Mouse (Mus musculus): ENCODE results near the gene Txndc11. TPM values are rescaled to one million over a fixed set of nuclear protein-coding genes. Genes with fewer than 3 reads are reported as not detected.
"Not testable (repeated sequence)": the region's sequence is repeated elsewhere in the genome, so short reads cannot be mapped to it uniquely, and the experiment has no call there.

Gene Txndc11
- polyA plus RNA-seq, 1 experiment from 2014 or later = 37.3 TPM

DNA sequence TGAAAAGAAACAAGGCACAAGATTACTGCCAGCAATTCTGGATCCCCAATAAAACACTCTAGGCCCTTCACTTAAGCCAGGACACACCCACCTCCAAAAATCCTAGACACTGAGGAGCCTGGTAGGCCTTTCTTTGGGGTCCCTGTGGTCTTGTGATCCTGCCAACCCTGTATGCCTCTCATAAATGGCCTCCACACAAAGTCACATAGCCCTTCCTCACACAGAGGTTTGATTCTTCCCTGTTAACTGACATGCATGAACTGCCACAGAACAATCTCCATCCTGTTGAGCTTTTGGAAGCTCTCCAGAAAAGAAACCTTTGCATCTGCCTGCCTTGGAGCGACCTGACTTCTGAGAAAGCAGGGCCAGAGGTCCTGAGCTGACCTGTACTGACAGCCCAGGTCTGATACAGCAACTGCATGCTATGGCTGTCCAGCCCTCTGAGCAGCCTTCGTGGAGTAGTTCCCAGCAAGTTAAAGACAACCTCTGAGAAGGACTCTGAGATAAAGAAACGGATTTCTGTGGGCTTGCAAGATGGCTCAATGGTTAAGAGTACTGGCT is 30.3 kb upstream of the Txndc11 start:
- no peak for DNase-seq (ENCODE audit: low read depth, low spot score)
- ChIA-PET CTCF (interaction anchor here (1.3 to 7.3 kb wide), 2 partner anchors 10 kb away, joined by 3 to 35 read pairs; partner anchors contain the start of gene Zc3h7a), POLR2A (no interaction called here)
- in situ Hi-C loops (cut with MboI; ENCODE audit: low pct_unique_long_range_greater_than_20kb) = no loop called here
- TF ChIP-seq CTCF (IDR thresholded peaks at IDR 0.05) = no peak
- no peaks in the 10 kb centered on the region for H3K27me3 ChIP-seq
- ATAC-seq = no peak

DNA sequence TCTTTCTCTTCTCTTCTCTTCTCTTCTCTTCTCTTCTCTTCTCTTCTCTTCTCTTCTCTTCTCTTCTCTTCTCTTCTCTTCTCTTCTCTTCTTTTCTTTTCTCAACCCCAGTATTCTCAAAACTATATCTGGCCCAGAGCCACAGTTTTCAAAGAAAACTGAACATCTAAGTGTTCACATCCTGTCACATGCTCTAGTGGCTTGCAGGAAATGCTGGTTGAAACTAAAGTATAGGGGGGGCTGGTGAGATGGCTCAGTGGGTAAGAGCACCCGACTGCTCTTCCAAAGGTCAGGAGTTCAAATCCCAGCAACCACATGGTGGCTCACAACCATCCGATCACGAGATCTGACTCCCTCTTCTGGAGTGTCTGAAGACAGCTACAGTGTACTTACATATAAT is 23.3 kb upstream of the Txndc11 start:
- ATAC-seq; in situ Hi-C loops (cut with MboI; ENCODE audit: low pct_unique_long_range_greater_than_20kb); H3K27me3 ChIP-seq; CTCF ChIA-PET; DNase-seq (ENCODE audit: low read depth, low spot score); POLR2A ChIA-PET: not testable (repeated sequence)

DNA sequence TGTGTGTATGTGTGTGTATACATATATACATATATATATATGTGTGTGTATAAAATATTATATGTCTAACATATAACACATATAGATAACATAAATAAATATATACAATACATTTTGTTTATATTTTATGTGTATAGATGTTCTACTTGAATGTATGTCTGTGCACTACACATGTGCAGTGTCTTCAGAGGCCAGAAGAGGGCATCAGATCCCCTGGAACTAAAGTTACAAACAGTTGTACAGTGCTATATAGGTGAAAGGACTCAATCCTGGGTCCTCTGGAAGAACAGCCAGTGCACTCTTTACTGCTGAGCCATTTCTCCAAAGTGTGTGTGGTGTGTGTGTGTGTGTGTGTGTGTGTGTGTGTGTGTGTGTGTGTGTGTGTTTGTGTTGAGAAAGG is 20.1 kb upstream of the Txndc11 start:
- ChIA-PET CTCF (no interaction called here), POLR2A (no interaction called here)
- no peaks in the 10 kb centered on the region for H3K27me3 ChIP-seq
- ATAC-seq (no peak), DNase-seq (ENCODE audit: low read depth, low spot score) (no peak)
- in situ Hi-C loops (cut with MboI; ENCODE audit: low pct_unique_long_range_greater_than_20kb) = no loop called here
- TF ChIP-seq CTCF (IDR thresholded peaks at IDR 0.05) = peak; percentile 39

DNA sequence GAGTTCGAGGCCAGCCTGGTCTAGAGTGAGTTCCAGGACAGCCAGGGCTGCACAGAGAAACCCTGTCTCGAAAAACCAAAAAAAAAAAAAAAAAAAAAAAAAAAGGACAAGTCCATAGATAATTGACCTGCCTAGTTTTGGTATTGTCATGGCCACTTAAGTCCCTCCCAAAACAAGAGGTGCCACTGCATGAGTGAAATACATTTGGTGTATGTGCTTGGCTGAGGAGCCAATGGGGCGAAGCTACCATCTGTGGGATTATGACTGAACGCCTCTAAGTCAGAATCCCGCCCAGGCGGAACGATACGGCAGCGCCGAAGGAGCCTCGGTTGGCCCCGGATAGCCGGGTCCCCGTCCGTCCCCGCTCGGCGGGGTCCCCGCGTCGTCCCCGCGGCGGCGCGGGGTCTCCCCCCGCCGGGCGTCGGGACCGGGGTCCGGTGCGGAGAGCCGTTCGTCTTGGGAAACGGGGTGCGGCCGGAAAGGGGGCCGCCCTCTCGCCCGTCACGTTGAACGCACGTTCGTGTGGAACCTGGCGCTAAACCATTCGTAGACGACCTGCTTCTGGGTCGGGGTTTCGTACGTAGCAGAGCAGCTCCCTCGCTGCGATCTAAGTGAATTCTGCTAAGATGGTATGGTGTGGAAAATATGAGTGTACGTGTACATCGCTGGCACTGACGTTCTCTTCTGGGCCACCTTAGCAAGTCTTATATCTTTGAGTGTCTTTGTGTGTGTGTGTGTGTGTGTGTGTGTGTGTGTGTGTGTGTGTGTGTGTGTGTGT is 9.4 kb upstream of the Txndc11 start:
- CTCF ChIA-PET = interaction anchor here (2.1 kb wide), 1 partner anchor 9 kb away, joined by 5 read pairs; no protein-coding TSS in a partner anchor
- DNase-seq (ENCODE audit: low read depth, low spot score); H3K27me3 ChIP-seq; POLR2A ChIA-PET; in situ Hi-C loops (cut with MboI; ENCODE audit: low pct_unique_long_range_greater_than_20kb); ATAC-seq: not testable (repeated sequence)

DNA sequence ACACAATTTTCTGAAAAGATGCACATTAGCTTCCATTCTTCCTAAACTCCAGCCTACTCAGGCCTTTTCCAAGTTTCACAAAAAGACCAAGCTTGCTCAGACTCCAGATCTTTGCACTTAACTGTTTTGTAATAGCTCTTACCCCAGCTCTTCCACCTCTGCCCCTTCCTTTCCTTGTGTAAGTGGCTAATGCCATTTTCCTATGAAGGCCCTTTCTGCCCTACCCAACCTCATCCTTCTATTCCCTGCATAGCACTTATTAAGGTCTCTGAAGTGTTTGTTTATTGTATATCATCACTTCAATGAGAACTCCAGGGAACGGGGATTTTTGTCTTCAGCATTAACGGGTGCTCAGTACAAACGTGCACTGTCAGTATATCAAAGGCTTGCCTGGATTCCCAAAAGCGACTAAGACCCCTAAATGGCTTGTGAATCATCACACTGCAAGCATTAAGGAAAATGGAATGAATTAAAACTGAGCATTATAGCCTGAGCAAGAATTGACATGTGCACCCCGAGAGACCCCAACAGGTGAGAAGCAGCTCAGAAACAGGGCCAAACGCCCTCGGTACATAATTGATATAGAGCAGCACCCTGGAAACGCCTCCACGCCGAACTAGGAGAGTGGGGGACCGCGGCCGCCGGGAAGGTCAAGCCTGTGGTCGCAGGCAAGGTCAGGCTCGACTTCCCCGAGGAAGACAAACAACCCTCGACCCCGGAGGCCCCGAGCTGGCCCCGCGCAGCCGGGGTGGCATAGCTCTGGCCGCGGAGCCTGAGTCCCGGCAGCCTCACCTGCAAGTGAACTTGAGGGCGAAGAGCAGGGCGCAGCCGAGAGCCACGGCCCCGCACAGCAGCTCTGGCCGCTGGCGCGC is 738 bp downstream of the Txndc11 start:
- TF ChIP-seq CTCF (IDR thresholded peaks at IDR 0.05) = no peak
- ChIA-PET POLR2A (interaction anchor here (0.8 to 1.0 kb wide), 2 partner anchors 12 to 18 kb away, joined by 3 read pairs; no protein-coding TSS in a partner anchor), CTCF (interaction anchor here (1.3 to 1.4 kb wide), 2 partner anchors 13 to 41 kb away, joined by 3 to 4 read pairs; no protein-coding TSS in a partner anchor)
- H3K27me3 ChIP-seq = no peaks in the 10 kb centered on the region
- peak; percentile 8 for ATAC-seq
- in situ Hi-C loops (cut with MboI; ENCODE audit: low pct_unique_long_range_greater_than_20kb) = no loop called here
- DNase-seq (ENCODE audit: low read depth, low spot score) = no peak

DNA sequence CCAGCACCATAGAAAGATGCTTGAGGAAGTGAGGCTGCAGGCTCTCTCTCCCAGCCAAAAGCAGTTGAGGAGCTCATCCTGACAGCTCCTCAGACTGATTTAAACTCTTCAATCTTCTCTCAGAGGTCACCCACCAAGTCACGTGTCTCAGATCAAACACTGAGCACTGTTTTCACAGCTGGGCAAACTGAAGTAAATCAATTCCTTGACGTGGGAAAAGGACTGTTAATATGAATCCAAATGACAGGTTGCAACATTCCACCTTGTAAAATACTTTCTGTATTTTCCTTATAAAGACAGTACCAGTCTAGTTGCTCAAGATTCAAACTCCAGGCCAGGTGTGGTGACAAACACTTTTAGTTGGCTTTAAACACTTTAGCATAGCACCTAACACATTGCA is 1.6 kb downstream of the Txndc11 start:
- H3K27me3 ChIP-seq = no peaks in the 10 kb centered on the region
- in situ Hi-C loops (cut with MboI; ENCODE audit: low pct_unique_long_range_greater_than_20kb) = no loop called here
- no peak for TF ChIP-seq CTCF (IDR thresholded peaks at IDR 0.05)
- DNase-seq (ENCODE audit: low read depth, low spot score) (no peak), ATAC-seq (no peak)
- POLR2A ChIA-PET = no interaction called here
- CTCF ChIA-PET = interaction anchor here (0.7 to 1.3 kb wide), 2 partner anchors 10 to 12 kb away, joined by 3 read pairs; no protein-coding TSS in a partner anchor

DNA sequence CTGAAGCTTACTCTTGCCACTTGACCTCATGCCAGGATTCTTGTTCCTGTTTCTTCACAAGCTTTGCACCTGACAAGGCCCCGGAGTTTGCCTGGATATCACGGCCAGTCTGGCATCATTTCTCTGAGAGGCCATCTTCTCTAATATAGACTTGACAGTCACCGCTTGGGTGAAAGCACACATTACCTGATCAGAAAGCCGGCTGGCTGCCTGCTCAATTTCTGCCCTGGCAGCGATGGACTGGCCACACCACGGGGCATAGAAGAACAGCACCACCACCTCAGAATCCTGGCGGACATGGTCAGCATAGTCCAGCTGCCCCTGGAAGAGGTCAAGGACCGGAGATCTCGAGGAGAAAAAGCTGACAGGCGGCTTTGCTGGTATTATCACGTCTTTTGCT is 6.1 kb downstream of the Txndc11 start:
- POLR2A ChIA-PET = no interaction called here
- CTCF ChIA-PET = interaction anchor here (1.0 kb wide), 1 partner anchor 93 kb away, joined by 4 read pairs; no protein-coding TSS in a partner anchor
- in situ Hi-C loops (cut with MboI; ENCODE audit: low pct_unique_long_range_greater_than_20kb) = no loop called here
- no peaks in the 10 kb centered on the region for H3K27me3 ChIP-seq
- ATAC-seq = no peak
- no peak for DNase-seq (ENCODE audit: low read depth, low spot score)
- no peak for TF ChIP-seq CTCF (IDR thresholded peaks at IDR 0.05)

DNA sequence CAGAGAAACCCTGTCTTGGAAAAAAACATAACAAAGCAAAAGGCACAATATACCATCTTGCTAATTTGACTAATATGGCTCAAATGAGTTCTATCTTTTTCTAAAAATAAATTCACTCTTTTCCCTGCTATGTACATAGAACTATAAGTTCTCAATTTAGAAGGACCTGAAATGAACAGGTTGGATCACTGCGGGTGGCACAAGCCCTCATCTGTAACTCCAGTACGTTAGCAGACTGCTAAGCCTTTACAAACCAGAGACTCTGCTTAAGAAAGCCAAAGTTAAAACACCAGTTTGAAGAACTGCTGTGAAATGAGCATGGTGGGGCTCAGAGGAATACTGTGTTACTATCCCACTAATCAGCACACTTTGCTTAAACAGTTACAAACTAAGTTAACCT is 9.1 kb downstream of the Txndc11 start:
- no peak for DNase-seq (ENCODE audit: low read depth, low spot score)
- ChIA-PET POLR2A (no interaction called here), CTCF (no interaction called here)
- in situ Hi-C loops (cut with MboI; ENCODE audit: low pct_unique_long_range_greater_than_20kb) = no loop called here
- no peaks in the 10 kb centered on the region for H3K27me3 ChIP-seq
- no peak for ATAC-seq
- TF ChIP-seq CTCF (IDR thresholded peaks at IDR 0.05) = no peak

DNA sequence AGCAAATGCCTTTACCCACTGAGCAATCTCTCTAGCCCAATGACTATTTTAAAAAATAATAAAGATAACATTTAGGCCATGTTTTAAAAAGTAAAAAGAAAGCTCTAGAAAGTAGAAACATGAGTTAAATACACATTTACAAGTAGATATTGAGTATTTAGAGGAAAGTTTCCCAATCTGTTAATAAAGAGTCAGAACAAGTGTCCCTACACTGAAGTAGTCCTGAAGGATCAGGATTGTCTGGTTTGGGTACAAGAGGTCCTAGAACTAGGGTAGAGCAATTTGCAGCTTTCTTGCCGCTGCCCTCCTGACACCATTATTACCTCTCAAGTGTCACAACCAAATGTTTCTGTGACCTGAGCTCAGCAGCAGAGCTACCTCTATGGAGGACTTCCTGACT is 10.3 kb downstream of the Txndc11 start:
- TF ChIP-seq CTCF (IDR thresholded peaks at IDR 0.05) = no peak
- in situ Hi-C loops (cut with MboI; ENCODE audit: low pct_unique_long_range_greater_than_20kb) = no loop called here
- CTCF ChIA-PET = interaction anchor here (1.5 kb wide), 1 partner anchor 89 kb away, joined by 3 read pairs; no protein-coding TSS in a partner anchor
- ATAC-seq (no peak), DNase-seq (ENCODE audit: low read depth, low spot score) (no peak)
- no peaks in the 10 kb centered on the region for H3K27me3 ChIP-seq
- POLR2A ChIA-PET = no interaction called here

DNA sequence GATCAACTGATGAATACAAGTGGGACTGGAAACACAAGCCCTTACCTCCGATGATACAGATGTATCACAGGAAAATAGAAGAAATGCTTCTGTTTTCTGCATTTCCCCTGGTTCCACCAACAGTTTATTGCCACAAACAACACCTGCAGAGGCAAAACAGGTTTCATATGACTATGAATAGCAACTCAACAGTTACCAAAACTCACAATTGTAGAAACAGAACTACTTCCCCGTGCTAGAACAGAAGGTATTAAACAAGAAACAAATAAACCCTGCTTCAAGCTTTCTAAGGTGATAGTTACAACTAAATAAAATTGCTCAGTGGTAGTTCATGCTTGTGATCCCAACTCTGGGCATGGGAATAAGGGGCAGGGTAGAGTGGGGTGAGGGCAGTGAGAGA is 11.8 kb downstream of the Txndc11 start:
- POLR2A ChIA-PET = interaction anchor here (1.2 kb wide), 1 partner anchor 9 kb away, joined by 3 read pairs; no protein-coding TSS in a partner anchor
- DNase-seq (ENCODE audit: low read depth, low spot score) = no peak
- in situ Hi-C loops (cut with MboI; ENCODE audit: low pct_unique_long_range_greater_than_20kb) = no loop called here
- no peak for ATAC-seq
- CTCF ChIA-PET = interaction anchor here (0.9 to 4.6 kb wide), 5 partner anchors 8 to 87 kb away, joined by 3 to 22 read pairs (median 5); no protein-coding TSS in a partner anchor
- H3K27me3 ChIP-seq = no peaks in the 10 kb centered on the region
- TF ChIP-seq CTCF (IDR thresholded peaks at IDR 0.05) = no peak

Measured in Patski (cell line).